Mouse (Mus musculus) forebrain, embryonic 16.5 days (tissue): Measurements from ENCODE around the gene Scfd2. TPM values are rescaled to one million over a fixed set of nuclear protein-coding genes. Genes with fewer than 3 reads are reported as not detected.
A peak's percentile ranks its signal among the peaks of the same experiment; 100 is the strongest.

Experiments used
- ATAC-seq: fragments of 200-750 bp; cut with Nextera tagmentation; 2 replicates; pipeline ENCODE4 v1.8.0; 2017; ENCODE audit warnings: mild to moderate bottlenecking, moderate library complexity
- H3K27ac ChIP-seq: fragments of 300-500 bp; sonication (generic); 2 replicates; pipeline ENCODE4 v1.5.1; 2014; ENCODE audit warnings: low read length, control low read depth
- H3K27me3 ChIP-seq: fragments of 300-500 bp; sonication (generic); replicated peaks from 2 replicates; pipeline ENCODE4 v1.6.1; 2014; ENCODE audit warnings: low read length; ENCODE audit not compliant: control insufficient read depth, insufficient read depth
- H3K36me3 ChIP-seq: fragments of 300-500 bp; sonication (generic); 2 replicates; pipeline ENCODE4 v1.6.1; 2014; ENCODE audit not compliant: control insufficient read depth, insufficient read depth
- H3K4me1 ChIP-seq: fragments of 300-500 bp; sonication (generic); replicated peaks from 2 replicates; pipeline ENCODE4 v1.6.1; 2014; ENCODE audit warnings: low read length; ENCODE audit not compliant: control insufficient read depth, insufficient read depth
- H3K4me2 ChIP-seq: fragments of 300-500 bp; sonication (generic); 2 replicates; pipeline ENCODE4 v1.6.1; 2014; ENCODE audit warnings: mild to moderate bottlenecking, low read length, control low read depth
- H3K4me3 ChIP-seq: fragments of 300-500 bp; sonication (generic); replicated peaks from 2 replicates; pipeline ENCODE4 v1.5.1; 2014; ENCODE audit warnings: mild to moderate bottlenecking, low read length, control low read depth
- H3K9ac ChIP-seq: fragments of 300-500 bp; sonication (generic); replicated peaks from 2 replicates; pipeline ENCODE4 v1.6.1; 2014; ENCODE audit warnings: low read depth, low read length, control low read depth
- H3K9me3 ChIP-seq: fragments of 300-500 bp; sonication (generic); 2 replicates; pipeline ENCODE4 v1.6.1; 2016; ENCODE audit warnings: low read length; ENCODE audit not compliant: control insufficient read depth
- WGBS: fragments of 180-500 bp; shearing (Covaris S2); extraction: QIAGEN DNeasy Blood & Tissue Kit; methylation state at CpG from one replicate; pipeline ENCODE4 v1.1.7; 2014; 5-methylcytosine and 5-hydroxymethylcytosine counted together
- polyA plus RNA-seq: library from polyadenylated mRNA; unstranded; fragments of >200 nt; fragmentation: Nextera tagmentation; extraction: Ambion mirVana; gene quantifications from 2 replicates; pipeline ENCODE4 v1.2.1, GENCODE M21; 2015

The Scfd2 gene
- polyA plus RNA-seq, 1 experiment from 2014 or later, result 28.4 TPM

DNA sequence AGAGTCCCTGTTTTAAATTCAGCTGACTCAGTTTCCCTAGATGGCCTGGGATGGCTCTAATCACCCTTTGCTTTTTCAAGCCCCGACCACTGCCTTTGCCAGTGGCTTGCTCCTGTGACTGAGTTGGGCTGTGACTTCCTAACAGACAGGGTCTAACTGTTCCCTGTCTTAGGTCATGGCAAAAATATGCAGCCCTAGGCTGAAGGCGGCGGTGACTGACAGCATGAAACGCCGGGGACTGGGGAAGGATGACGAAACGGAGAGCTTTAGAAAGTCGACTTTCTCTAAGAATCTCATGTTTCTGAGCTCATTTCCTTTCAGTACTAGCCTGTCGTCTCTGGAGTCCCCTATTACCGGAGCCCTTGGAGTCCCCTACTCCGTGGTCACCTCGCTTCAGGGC lies 359.4 kb downstream of the Scfd2 start:
- H3K4me1 ChIP-seq, result peaks cover 21% of the 10 kb centered on the region
- no peaks in the 10 kb centered on the region for H3K27me3 ChIP-seq
- ATAC-seq, result peak; percentile 39; the same call in 1 of the 2 replicates
- H3K9ac ChIP-seq, result no peak overlapping the region
- H3K4me3 ChIP-seq, result no peak overlapping the region
- no peaks in the 10 kb centered on the region for H3K9me3 ChIP-seq
- WGBS, result 51% methylated on average over 12 of the region's 12 CpGs
- H3K36me3 ChIP-seq, result no peaks in the 10 kb centered on the region
- no peak overlapping the region for H3K4me2 ChIP-seq
- no peak overlapping the region for H3K27ac ChIP-seq

- Histone ChIP-seq H3K36me3 (no peaks in the 10 kb centered on the region), H3K4me3 (no peak overlapping the region), H3K4me2 (no peak overlapping the region), H3K9me3 (no peaks in the 10 kb centered on the region), H3K27ac (no peak overlapping the region), H3K9ac (no peak overlapping the region), H3K4me1 (peaks cover 21% of the 10 kb centered on the region), H3K27me3 (no peaks in the 10 kb centered on the region)
- ATAC-seq, result no peak
- WGBS, result 73% methylated on average over 9 of the region's 9 CpGs
Measured at GRCm38 (mm10) chr5:74171768-74172167, 359.8 kb downstream of the Scfd2 start.

GRCm38 (mm10) chr5:74168085-74168484 lies 363.5 kb downstream of the Scfd2 start:
- Histone ChIP-seq H3K4me2 (no peak overlapping the region), H3K4me3 (no peak overlapping the region), H3K36me3 (no peaks in the 10 kb centered on the region), H3K27ac (no peak overlapping the region), H3K9me3 (no peaks in the 10 kb centered on the region), H3K4me1 (peaks cover 1% of the 10 kb centered on the region; the same call in 1 of the 2 replicates), H3K27me3 (no peaks in the 10 kb centered on the region), H3K9ac (no peak overlapping the region)
- WGBS, result 84% methylated on average over 3 of the region's 3 CpGs
- no peak for ATAC-seq

DNA sequence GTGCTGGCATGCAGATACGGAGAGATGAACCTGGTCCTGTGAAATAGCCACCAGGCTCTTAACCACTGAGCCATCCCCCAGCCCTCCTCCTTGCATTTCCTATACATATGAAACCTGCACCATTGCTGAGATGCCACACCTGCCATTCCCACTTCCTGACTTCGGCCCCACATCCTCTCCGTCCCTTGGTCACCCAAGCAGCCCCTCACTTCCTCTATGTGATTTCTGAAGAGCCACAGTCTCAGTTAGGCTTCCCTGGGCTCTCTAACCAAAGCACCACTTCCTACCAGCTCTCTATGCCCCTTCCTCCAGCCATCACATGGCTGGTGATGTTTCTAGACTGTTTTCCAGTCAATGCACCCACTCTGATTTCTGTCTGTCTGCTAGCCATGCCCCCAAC lies 364.9 kb downstream of the Scfd2 start:
- WGBS, result 96% methylated on average over 3 of the region's 3 CpGs
- peaks cover 6% of the 10 kb centered on the region for H3K4me1 ChIP-seq

DNA sequence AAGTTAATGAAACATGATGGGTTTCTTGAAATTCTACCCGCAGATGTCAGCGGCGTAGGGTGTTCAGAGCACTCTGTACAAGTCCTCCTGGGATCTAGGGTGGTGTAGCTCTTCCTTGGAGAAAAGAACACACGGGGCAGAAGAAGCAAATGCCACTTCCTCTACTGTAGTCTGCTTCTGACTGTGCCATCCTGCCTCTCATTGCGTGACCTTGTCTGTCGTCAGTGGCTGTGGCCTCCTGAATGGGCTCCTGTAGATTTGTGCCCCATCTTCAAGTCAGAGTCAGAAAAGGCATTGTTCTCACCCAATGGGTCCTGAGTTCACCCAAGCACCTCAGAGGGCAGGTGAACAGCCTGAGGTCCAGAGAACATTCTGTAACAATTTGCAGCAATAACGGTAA lies 367.0 kb downstream of the Scfd2 start:
- ATAC-seq, result no peak
- Histone ChIP-seq H3K27ac (no peak overlapping the region), H3K4me3 (no peak overlapping the region), H3K9ac (no peak overlapping the region), H3K4me2 (no peak overlapping the region), H3K4me1 (peaks cover 9% of the 10 kb centered on the region), H3K9me3 (no peaks in the 10 kb centered on the region), H3K27me3 (no peaks in the 10 kb centered on the region; the same call in 1 of the 2 replicates), H3K36me3 (no peaks in the 10 kb centered on the region)
- WGBS, result 90% methylated on average over 7 of the region's 7 CpGs

More for the DNA sequence above, 364.9 kb downstream of the Scfd2 start:
- no peaks in the 10 kb centered on the region for H3K9me3 ChIP-seq
- H3K36me3 ChIP-seq, result no peaks in the 10 kb centered on the region
- no peak for ATAC-seq
- H3K27me3 ChIP-seq, result no peaks in the 10 kb centered on the region
- H3K4me2 ChIP-seq, result no peak overlapping the region
- H3K4me3 ChIP-seq, result no peak overlapping the region
- H3K27ac ChIP-seq, result no peak overlapping the region
- H3K9ac ChIP-seq, result no peak overlapping the region

- Histone ChIP-seq H3K36me3 (no peaks in the 10 kb centered on the region), H3K27ac (no peak overlapping the region), H3K4me1 (peaks cover 9% of the 10 kb centered on the region), H3K9ac (no peak overlapping the region), H3K4me3 (no peak overlapping the region), H3K9me3 (no peaks in the 10 kb centered on the region), H3K4me2 (no peak overlapping the region), H3K27me3 (no peaks in the 10 kb centered on the region; the same call in 1 of the 2 replicates)
- no peak for ATAC-seq
- WGBS, result 80% methylated on average over 6 of the region's 6 CpGs
Measured at GRCm38 (mm10) chr5:74163141-74163540, 368.4 kb downstream of the Scfd2 start.

GRCm38 (mm10) chr5:74162013-74162412 lies 369.5 kb downstream of the Scfd2 start:
- Histone ChIP-seq H3K36me3 (no peaks in the 10 kb centered on the region), H3K9me3 (no peaks in the 10 kb centered on the region), H3K4me1 (peaks cover 9% of the 10 kb centered on the region), H3K27me3 (no peaks in the 10 kb centered on the region; the same call in 1 of the 2 replicates), H3K27ac (no peak overlapping the region), H3K4me2 (peak overlapping the region; percentile 42), H3K4me3 (0 out of 2 replicates have a peak overlapping the region, but pooled peaks have one; percentile 3), H3K9ac (no peak overlapping the region)
- no peak for ATAC-seq
- 43% methylated on average over 3 of the region's 3 CpGs for WGBS

GRCm38 (mm10) chr5:74161297-74161926 lies 370.1 kb downstream of the Scfd2 start:
- 13% methylated on average over 15 of the region's 15 CpGs for WGBS

GRCm38 (mm10) chr5:74160349-74160748 lies 371.2 kb downstream of the Scfd2 start:
- WGBS, result 91% methylated on average over 4 of the region's 4 CpGs
- no peaks in the 10 kb centered on the region; the same call in 1 of the 2 replicates for H3K27me3 ChIP-seq
- H3K9ac ChIP-seq, result no peak overlapping the region
- H3K36me3 ChIP-seq, result no peaks in the 10 kb centered on the region
- H3K4me1 ChIP-seq, result peaks cover 9% of the 10 kb centered on the region
- no peak for ATAC-seq
- H3K27ac ChIP-seq, result no peak overlapping the region
- H3K9me3 ChIP-seq, result no peaks in the 10 kb centered on the region
- no peak overlapping the region for H3K4me3 ChIP-seq
- H3K4me2 ChIP-seq, result no peak overlapping the region

More at GRCm38 (mm10) chr5:74161297-74161926, 370.1 kb downstream of the Scfd2 start:
- peak; percentile 92 for ATAC-seq
- Histone ChIP-seq H3K4me1 (peaks cover 9% of the 10 kb centered on the region), H3K27me3 (no peaks in the 10 kb centered on the region; the same call in 1 of the 2 replicates), H3K9ac (0 out of 2 replicates have a peak overlapping the region, but pooled peaks have one; percentile 18), H3K9me3 (no peaks in the 10 kb centered on the region), H3K4me2 (peak overlapping the region; percentile 42), H3K27ac (no peak overlapping the region), H3K4me3 (0 out of 2 replicates have a peak overlapping the region, but pooled peaks have one; percentile 3), H3K36me3 (no peaks in the 10 kb centered on the region)
